Mouse (Mus musculus): ENCODE data around the gene Dennd4c. TPM values are rescaled to one million over a fixed set of nuclear protein-coding genes. Genes with fewer than 3 reads are reported as not detected.

Dennd4c gene
- total and polyA plus RNA-seq, 3 experiments, result 4.0 to 4.6 (median 4.2) TPM

DNA sequence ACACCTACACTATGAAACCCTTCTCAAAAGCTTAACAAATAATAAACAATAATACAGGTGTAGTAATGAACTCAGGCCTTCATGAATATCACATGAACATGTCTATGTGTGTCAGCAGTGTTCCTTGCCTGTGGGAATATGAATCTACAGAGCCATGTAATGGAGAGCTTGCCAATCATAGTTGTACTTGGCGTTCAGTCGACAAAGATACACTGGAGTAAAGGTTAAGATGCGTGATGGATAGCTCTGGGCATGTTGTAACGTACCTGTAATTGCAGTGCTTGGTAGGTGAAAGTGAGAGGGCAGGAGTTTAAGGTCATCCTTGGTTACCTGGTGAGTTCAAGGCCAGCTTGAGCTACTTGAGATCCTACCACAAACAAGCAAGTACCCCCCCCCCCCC lies 132.8 kb downstream of the Dennd4c start:
- in situ Hi-C loops (cut with MboI; ENCODE audit: low pct_ligation_motif_present, low pct_unique_long_range_greater_than_20kb, low sequenced_read_pairs), result no loop called here
- no peaks in the 10 kb centered on the region for H3K4me1 ChIP-seq (ENCODE audit: control insufficient read depth in 1 of 2, insufficient read depth in 2 of 2)
- dilution Hi-C loops (cut with MboI; ENCODE audit: extremely low pct_ligation_motif_present, extremely low pct_unique_long_range_greater_than_20kb, low sequenced_read_pairs), result no loop called here

DNA sequence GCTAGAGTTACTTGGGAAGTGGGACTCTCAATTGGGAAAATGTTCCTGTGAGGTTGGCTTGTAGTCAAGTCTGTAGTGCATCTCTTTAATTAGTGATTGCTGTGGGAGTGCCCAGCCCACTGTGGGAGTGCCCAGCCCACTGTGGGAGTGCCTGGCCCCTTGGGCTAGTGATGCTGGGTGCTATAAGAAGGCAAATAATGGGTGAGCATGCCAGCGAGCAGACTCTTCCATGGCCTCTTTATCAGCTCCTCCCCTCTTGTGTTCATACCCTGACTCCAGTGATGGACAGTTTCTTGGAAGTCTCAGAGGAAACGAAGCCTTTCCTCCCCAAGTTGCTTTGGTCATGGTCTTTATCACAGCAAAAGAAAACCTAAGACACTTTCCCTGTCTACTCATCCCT lies 134.1 kb downstream of the Dennd4c start:
- Histone ChIP-seq H3K27ac (ENCODE audit: insufficient read depth, low read depth) (no peak overlapping the region), H3K79me2 (replicated peaks; ENCODE audit: control insufficient read depth, extremely low read depth, insufficient read depth, poor library complexity, severe bottlenecking) (no peaks in the 10 kb centered on the region), H3K4me2 (ENCODE audit: insufficient read depth, low read depth, poor library complexity, severe bottlenecking) (no peak overlapping the region), H3K36me3 (replicated peaks in 1 of 2; ENCODE audit: control insufficient read depth in 1 of 2, insufficient read depth in 1 of 2, low read length in 1 of 2) (no peaks in the 10 kb centered on the region), H3K9ac (ENCODE audit: insufficient read depth, low read depth) (no peak overlapping the region), H3K4me3 (replicated peaks in 1 of 3; ENCODE audit: low read depth in 2 of 3, low read length in 2 of 3, poor library complexity in 1 of 3) (no peak overlapping the region), H3K9me3 (replicated peaks; ENCODE audit: low read length) (no peaks in the 10 kb centered on the region), H3K27me3 (replicated peaks) (no peaks in the 10 kb centered on the region), H3K4me1 (ENCODE audit: control insufficient read depth in 1 of 2, insufficient read depth in 2 of 2) (no peaks in the 10 kb centered on the region)
- dilution Hi-C loops (cut with MboI; ENCODE audit: extremely low pct_ligation_motif_present, extremely low pct_unique_long_range_greater_than_20kb, low sequenced_read_pairs), result no loop called here
- in situ Hi-C loops (cut with MboI; ENCODE audit: low pct_ligation_motif_present, low pct_unique_long_range_greater_than_20kb, low sequenced_read_pairs), result no loop called here
- TF ChIP-seq IRF4 (IDR thresholded peaks at IDR 0.05; ENCODE audit: low read depth, low read length) (no peak), TCF12 (IDR thresholded peaks at IDR 0.05; ENCODE audit: low read depth, low read length) (no peak), MYC (IDR thresholded peaks at IDR 0.05; ENCODE audit: low read depth, low read length) (no peak), SMC3 (IDR thresholded peaks at IDR 0.05; ENCODE audit: low read depth, low read length) (no peak), ZKSCAN1 (IDR thresholded peaks at IDR 0.05; ENCODE audit: borderline replicate concordance, low read depth, low read length) (no peak), MEF2A (IDR thresholded peaks at IDR 0.05; ENCODE audit: borderline replicate concordance, low read depth, low read length) (no peak), SIN3A (IDR thresholded peaks at IDR 0.05; ENCODE audit: low read length) (no peak), CTCF (conservative IDR thresholded peaks at IDR 0.05 in 1 of 2, IDR thresholded peaks at IDR 0.05 in 1 of 2; ENCODE audit: low read depth in 2 of 2, low read length in 2 of 2) (no peak), MAFK (IDR thresholded peaks at IDR 0.05; ENCODE audit: insufficient replicate concordance, low read length) (no peak), UBTF (IDR thresholded peaks at IDR 0.05; ENCODE audit: low read depth, low read length) (no peak), ELF1 (IDR thresholded peaks at IDR 0.05; ENCODE audit: low read depth, low read length) (no peak), CHD2 (IDR thresholded peaks at IDR 0.05; ENCODE audit: low read length) (no peak), HCFC1 (IDR thresholded peaks at IDR 0.05; ENCODE audit: low read depth, low read length) (no peak)
- no peak for DNase-seq (ENCODE audit: extremely low read depth)

More for the DNA sequence above, 132.8 kb downstream of the Dennd4c start:
- Histone ChIP-seq H3K36me3 (replicated peaks in 1 of 2; ENCODE audit: control insufficient read depth in 1 of 2, insufficient read depth in 1 of 2, low read length in 1 of 2) (no peaks in the 10 kb centered on the region), H3K27ac (ENCODE audit: insufficient read depth, low read depth) (no peak overlapping the region), H3K9me3 (replicated peaks; ENCODE audit: low read length) (no peaks in the 10 kb centered on the region), H3K4me3 (replicated peaks in 1 of 3; ENCODE audit: low read depth in 2 of 3, low read length in 2 of 3, poor library complexity in 1 of 3) (no peak overlapping the region), H3K9ac (ENCODE audit: insufficient read depth, low read depth) (no peak overlapping the region), H3K79me2 (replicated peaks; ENCODE audit: control insufficient read depth, extremely low read depth, insufficient read depth, poor library complexity, severe bottlenecking) (no peaks in the 10 kb centered on the region), H3K4me2 (ENCODE audit: insufficient read depth, low read depth, poor library complexity, severe bottlenecking) (no peak overlapping the region), H3K27me3 (replicated peaks) (no peaks in the 10 kb centered on the region)
- no peak for TF ChIP-seq JUN (IDR thresholded peaks at IDR 0.05; ENCODE audit: insufficient read depth, low read depth, low read length)
- no peak for TF ChIP-seq USF2 (conservative IDR thresholded peaks at IDR 0.05; ENCODE audit: low read depth, low read length)
- TF ChIP-seq ZC3H11A (IDR thresholded peaks at IDR 0.05; ENCODE audit: low read depth, low read length), result no peak
- no peak for TF ChIP-seq CHD2 (IDR thresholded peaks at IDR 0.05; ENCODE audit: low read length)
- TF ChIP-seq MEF2A (IDR thresholded peaks at IDR 0.05; ENCODE audit: borderline replicate concordance, low read depth, low read length), result no peak
- no peak for TF ChIP-seq JUND (conservative IDR thresholded peaks at IDR 0.05; ENCODE audit: low read depth, low read length)
- no peak for TF ChIP-seq TBP (conservative IDR thresholded peaks at IDR 0.05; ENCODE audit: low read depth, low read length)
- no peak for TF ChIP-seq BHLHE40 (IDR thresholded peaks at IDR 0.05; ENCODE audit: low read depth, low read length)
- TF ChIP-seq MYC (IDR thresholded peaks at IDR 0.05; ENCODE audit: low read depth, low read length), result no peak
- TF ChIP-seq ZMIZ1 (IDR thresholded peaks at IDR 0.05; ENCODE audit: low read depth, low read length), result no peak
- TF ChIP-seq TCF12 (IDR thresholded peaks at IDR 0.05; ENCODE audit: low read depth, low read length), result no peak
- TF ChIP-seq CTCF (conservative IDR thresholded peaks at IDR 0.05 in 1 of 2, IDR thresholded peaks at IDR 0.05 in 1 of 2; ENCODE audit: low read depth in 2 of 2, low read length in 2 of 2), result no peak
- no peak for TF ChIP-seq MXI1 (IDR thresholded peaks at IDR 0.05; ENCODE audit: low read depth, low read length)
- TF ChIP-seq E2F4 (IDR thresholded peaks at IDR 0.05; ENCODE audit: insufficient replicate concordance, low read depth, low read length), result no peak
- no peak for TF ChIP-seq ELF1 (IDR thresholded peaks at IDR 0.05; ENCODE audit: low read depth, low read length)
- TF ChIP-seq RAD21 (IDR thresholded peaks at IDR 0.05; ENCODE audit: low read depth, low read length), result no peak
- DNase-seq (ENCODE audit: extremely low read depth), result no peak
